7 mouse cellular contexts compared by ENCODE assay signal in genomic region chr1:156718950-156719805, GRCm38 (mm10). TPM values are rescaled to one million over a fixed set of nuclear protein-coding genes. Genes with fewer than 3 reads are reported as not detected.
A peak's percentile ranks its signal among the peaks of the same experiment; 100 is the strongest.
DNase-seq lines count a peak whose midpoint lies in the region; ATAC-seq and TF ChIP-seq lines count a peak whose summit lies in the region.

Gene Fam20b, minus strand, starts transcription at chr1:156719086.

- H3K9me3 ChIP-seq in intestine, postnatal 0 days (ENCODE audit: control insufficient read depth) = no peaks in the 10 kb centered on the region
- no peaks in the 10 kb centered on the region for H3K9me3 ChIP-seq in midbrain, embryonic 12.5 days

- TF ChIP-seq CTCF in intestine, postnatal 0 days (IDR thresholded peaks at IDR 0.05; ENCODE audit: low read depth) = 0 out of 2 replicates have a peak, but pooled peaks have one; percentile 3
- no peak for TF ChIP-seq CTCF in small intestine, adult 2 months (IDR thresholded peaks at IDR 0.05; ENCODE audit: extremely low read depth, insufficient read length, insufficient replicate concordance, low read depth, low read length)

- H3K27ac ChIP-seq in intestine, postnatal 0 days (ENCODE audit: low read depth, low read length) = peak within 1 kb of the TSS; percentile 99
- peak within 1 kb of the TSS; percentile 89 for H3K27ac ChIP-seq in midbrain, embryonic 12.5 days (replicated peaks)
- H3K27ac ChIP-seq in small intestine, adult 2 months (ENCODE audit: insufficient read depth, low read depth, low read length) = peak within 1 kb of the TSS; percentile 100

- H3K4me2 ChIP-seq in intestine, postnatal 0 days (replicated peaks; ENCODE audit: low read depth) = peak within 1 kb of the TSS; percentile 72
- H3K4me2 ChIP-seq in midbrain, embryonic 12.5 days (replicated peaks) = peak within 1 kb of the TSS; percentile 71

- intact Hi-C loops in left cerebral cortex, postnatal 4 days (cut with DNase I) = no loop called here

- TF ChIP-seq POLR2A in small intestine, adult 2 months (IDR thresholded peaks at IDR 0.05; ENCODE audit: low read depth, low read length) = peak; percentile 17; the same call in 1 of the 2 replicates

- ATAC-seq in intestine, postnatal 0 days = peak; percentile 95
- peak; percentile 97 for ATAC-seq in midbrain, embryonic 12.5 days (ENCODE audit: low FRiP score, low read depth)

- DNase-seq in adrenal gland, adult 8-10 months = peak; percentile 94
- peak; percentile 98 for DNase-seq in embryo, embryonic 9.5 days (ENCODE audit: extremely low spot score)
- DNase-seq in gonadal fat pad, adult 2 months (ENCODE audit: low read depth) = no peak
- peak; percentile 98 for DNase-seq in left cerebral cortex, postnatal 4 days

- WGBS in intestine, postnatal 0 days = under 1% methylated on average over 45 of the region's 47 CpGs
- under 1% methylated on average over 30 of the region's 47 CpGs for WGBS in midbrain, embryonic 12.5 days
- 3% methylated on average over 41 of the region's 47 CpGs for WGBS in small intestine, adult 2 months

- peak within 1 kb of the TSS; percentile 97 for H3K9ac ChIP-seq in intestine, postnatal 0 days (ENCODE audit: low read depth, low read length)
- H3K9ac ChIP-seq in midbrain, embryonic 12.5 days (replicated peaks) = peak within 1 kb of the TSS; percentile 91

- no peaks in the 10 kb centered on the region for H3K36me3 ChIP-seq in intestine, postnatal 0 days (ENCODE audit: control insufficient read depth, insufficient read depth)
- H3K36me3 ChIP-seq in midbrain, embryonic 12.5 days = no peaks in the 10 kb centered on the region
- peaks cover 1% of the 10 kb centered on the region; the same call in 1 of the 2 replicates for H3K36me3 ChIP-seq in small intestine, adult 2 months (ENCODE audit: control insufficient read depth, insufficient read depth, low read length)

- H3K4me1 ChIP-seq in intestine, postnatal 0 days (replicated peaks; ENCODE audit: control insufficient read depth, insufficient read depth, low read length) = 0 out of 2 replicates have a peak, but pooled peaks cover 3% of the 10 kb centered on the region
- H3K4me1 ChIP-seq in midbrain, embryonic 12.5 days = peaks cover 8% of the 10 kb centered on the region; the same call in 1 of the 2 replicates
- peaks cover 11% of the 10 kb centered on the region for H3K4me1 ChIP-seq in small intestine, adult 2 months (ENCODE audit: control insufficient read depth, insufficient read depth, insufficient read length, low read length)

- peak within 1 kb of the TSS; percentile 95 for H3K4me3 ChIP-seq in intestine, postnatal 0 days (ENCODE audit: low read depth, low read length)
- H3K4me3 ChIP-seq in midbrain, embryonic 12.5 days = peak within 1 kb of the TSS; percentile 76
- H3K4me3 ChIP-seq in small intestine, adult 2 months (ENCODE audit: low read depth, low read length) = peak within 1 kb of the TSS; percentile 95

- H3K27me3 ChIP-seq in intestine, postnatal 0 days (replicated peaks; ENCODE audit: control insufficient read depth, insufficient read depth, low read length) = no peaks in the 10 kb centered on the region
- peaks cover 23% of the 10 kb centered on the region for H3K27me3 ChIP-seq in midbrain, embryonic 12.5 days
- no peaks in the 10 kb centered on the region for H3K27me3 ChIP-seq in small intestine, adult 2 months (ENCODE audit: control insufficient read depth, insufficient read depth, low read length)

RNA-seq across cellular contexts. Expression of gene Fam20b, which starts in this region (rescaled TPM):
- total RNA-seq in adrenal gland, adult 8-10 months (2022) = 10 to 100 TPM; 56.3 to 71.2 (median 61.2) TPM
- 53.4 and 64.3 TPM in 2 replicates for polyA plus RNA-seq in gonadal fat pad, adult 2 months (2012; rRNA removed)
- polyA plus RNA-seq in intestine, postnatal 0 days (2015; fragmentation: Nextera tagmentation; extraction: Ambion mirVana) = 35.4 and 36.9 TPM in 2 replicates
- total RNA-seq in left cerebral cortex, postnatal 4 days (2021) = 10 to 100 TPM; 57.3 to 58.4 TPM
- 27.9 and 28.5 TPM in 2 replicates for polyA plus RNA-seq in midbrain, embryonic 12.5 days (2016; fragmentation: Nextera tagmentation; extraction: Ambion mirVana)
- 12.7 and 25.7 TPM in 2 replicates for polyA plus RNA-seq in small intestine, adult 2 months (2012; rRNA removed)
